Mouse (Mus musculus) midbrain, postnatal 0 days (tissue): ENCODE measurements around the gene Prrt1. TPM values are rescaled to one million over a fixed set of nuclear protein-coding genes. Genes with fewer than 3 reads are reported as not detected.

Experiments used
- ATAC-seq: fragments of 200-750 bp; cut with Nextera tagmentation; 2 replicates; pipeline ENCODE4 v1.8.0; 2017; ENCODE audit warnings: moderate number of reproducible peaks, mild to moderate bottlenecking, moderate TSS enrichment, moderate library complexity; ENCODE audit not compliant: low FRiP score
- DNase-seq: peaks from one replicate; pipeline ENCODE4 v3.0.0-alpha.2; 2015; ENCODE audit warnings: low spot score
- H3K27ac ChIP-seq: fragments of 300-500 bp; sonication (generic); 2 replicates; pipeline ENCODE4 v1.5.1; 2014; ENCODE audit warnings: low read depth, mild to moderate bottlenecking, low read length, mixed read lengths
- H3K27me3 ChIP-seq: fragments of 300-500 bp; sonication (generic); 2 replicates; pipeline ENCODE4 v1.6.1; 2014; ENCODE audit warnings: low read length, control low read depth, mixed read lengths; ENCODE audit not compliant: insufficient read depth
- H3K36me3 ChIP-seq: fragments of 300-500 bp; sonication (generic); 2 replicates; pipeline ENCODE4 v1.6.1; 2014; ENCODE audit warnings: low read length, control low read depth, mixed read lengths; ENCODE audit not compliant: insufficient read depth
- H3K4me1 ChIP-seq: fragments of 300-500 bp; sonication (generic); 2 replicates; pipeline ENCODE4 v1.6.1; 2014; ENCODE audit warnings: mild to moderate bottlenecking, control low read depth, antibody characterized with exemption, low read length, mixed read lengths; ENCODE audit not compliant: insufficient read depth
- H3K4me2 ChIP-seq: fragments of 300-500 bp; sonication (generic); 2 replicates; pipeline ENCODE4 v1.6.1; 2014; ENCODE audit warnings: low read depth, mild to moderate bottlenecking, low read length, mixed read lengths; ENCODE audit not compliant: poor library complexity, severe bottlenecking
- H3K4me3 ChIP-seq: fragments of 300-500 bp; sonication (generic); 2 replicates; pipeline ENCODE4 v1.5.1; 2014; ENCODE audit warnings: low read depth, mild to moderate bottlenecking, low read length, moderate library complexity
- H3K9ac ChIP-seq: fragments of 300-500 bp; sonication (generic); replicated peaks from 2 replicates; pipeline ENCODE4 v1.6.1; 2014; ENCODE audit warnings: mild to moderate bottlenecking, low read length, moderate library complexity, mixed read lengths; ENCODE audit not compliant: poor library complexity, severe bottlenecking
- H3K9me3 ChIP-seq: fragments of 300-500 bp; sonication (generic); 2 replicates; pipeline ENCODE4 v1.6.1; 2016; ENCODE audit warnings: low read length, control low read depth
- CTCF ChIP-seq: IDR thresholded peaks from 2 replicates; pipeline ENCODE4 v1.5.1; 2016; ENCODE audit warnings: antibody characterized with exemption, mild to moderate bottlenecking
- WGBS: fragments of 180-500 bp; shearing (Covaris S2); extraction: QIAGEN DNeasy Blood & Tissue Kit; methylation state at CpG from one replicate; pipeline ENCODE4 v1.1.7; 2014; 5-methylcytosine and 5-hydroxymethylcytosine counted together
- polyA plus RNA-seq: library from polyadenylated mRNA; unstranded; fragments of >200 nt; fragmentation: Nextera tagmentation; extraction: Ambion mirVana; gene quantifications from 2 replicates; pipeline ENCODE4 v1.2.1, GENCODE M21; 2015
- total RNA-seq: library from RNA; depleted of rRNA; stranded (reverse); fragments of >200 nt; gene quantifications from 2 replicates; pipeline ENCODE4 v1.2.3, GENCODE M21; 2014; rRNA removed

Prrt1 gene
- 9.1 and 15.1 TPM in 2 replicates for total RNA-seq
- 13.3 and 14.0 TPM in 2 replicates for polyA plus RNA-seq

DNA sequence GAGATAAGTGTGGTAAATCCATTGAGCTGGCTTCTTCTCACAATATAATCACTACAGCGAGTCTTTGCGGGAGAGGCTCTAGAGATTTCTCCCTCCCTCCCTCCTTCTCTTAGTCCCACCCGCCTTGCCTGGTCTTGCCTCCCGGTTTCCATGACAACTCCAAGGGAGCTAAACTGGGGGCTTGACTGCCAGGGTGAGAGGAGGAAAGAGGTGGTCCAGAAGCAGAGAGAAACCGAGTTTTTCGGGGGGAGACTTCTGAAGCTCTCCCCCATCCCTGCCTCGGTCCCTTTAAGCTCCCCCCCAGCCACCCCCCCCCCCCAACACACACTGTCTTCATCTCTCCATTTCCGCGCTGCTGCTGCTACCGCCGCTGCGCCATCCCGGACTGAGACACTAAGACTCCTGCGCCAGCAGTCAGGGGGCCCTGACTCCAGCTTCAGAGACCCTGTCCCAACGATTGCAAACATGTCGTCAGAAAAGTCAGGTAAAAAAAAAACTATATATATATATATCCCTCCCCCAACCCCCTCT is at the start of gene Prrt1:
TSS of gene Prrt1 (plus strand) at position 313 of the 531 bp plus-strand sequence.
- no peaks in the 10 kb centered on the region for H3K9me3 ChIP-seq
- WGBS = 2% methylated on average over 16 of the region's 16 CpGs
- TF ChIP-seq CTCF = no peak
- peak within 1 kb of the TSS; percentile 74 for H3K4me3 ChIP-seq
- H3K4me1 ChIP-seq = peaks cover 20% of the 10 kb centered on the region
- no peaks in the 10 kb centered on the region for H3K27me3 ChIP-seq
- no peaks in the 10 kb centered on the region for H3K36me3 ChIP-seq
- peak within 1 kb of the TSS; percentile 65 for H3K9ac ChIP-seq
- H3K27ac ChIP-seq = peak within 1 kb of the TSS; percentile 92
- no peak; the same call in 1 of the 2 replicates for ATAC-seq
- H3K4me2 ChIP-seq = peak within 1 kb of the TSS; percentile 89
- peak; percentile 78 for DNase-seq

DNA sequence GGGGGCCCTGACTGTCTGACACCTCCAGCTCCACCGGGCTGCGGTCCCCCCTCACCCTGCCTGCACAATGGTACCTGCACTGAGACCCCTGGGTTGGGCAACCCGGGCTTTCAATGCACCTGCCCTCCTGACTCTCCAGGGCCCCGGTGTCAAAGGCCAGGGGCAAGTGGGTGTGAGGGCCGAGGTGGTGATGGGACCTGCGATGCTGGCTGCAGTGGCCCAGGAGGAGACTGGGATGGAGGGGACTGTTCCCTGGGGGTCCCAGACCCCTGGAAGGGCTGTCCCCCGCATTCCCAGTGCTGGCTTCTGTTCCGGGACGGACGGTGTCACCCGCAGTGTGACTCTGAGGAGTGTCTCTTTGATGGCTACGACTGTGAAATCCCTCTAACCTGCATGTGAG is 46.8 kb upstream of the Prrt1 start:
- no peak for DNase-seq
- no peak overlapping the region for H3K4me2 ChIP-seq
- peaks cover 10% of the 10 kb centered on the region; the same call in 1 of the 2 replicates for H3K4me1 ChIP-seq
- H3K9me3 ChIP-seq = no peaks in the 10 kb centered on the region
- no peak overlapping the region for H3K27ac ChIP-seq
- ATAC-seq = no peak
- no peak overlapping the region for H3K4me3 ChIP-seq
- H3K27me3 ChIP-seq = no peaks in the 10 kb centered on the region
- TF ChIP-seq CTCF = no peak
- H3K36me3 ChIP-seq = no peaks in the 10 kb centered on the region
- H3K9ac ChIP-seq = no peak overlapping the region
- 92% methylated on average over 12 of the region's 12 CpGs for WGBS

DNA sequence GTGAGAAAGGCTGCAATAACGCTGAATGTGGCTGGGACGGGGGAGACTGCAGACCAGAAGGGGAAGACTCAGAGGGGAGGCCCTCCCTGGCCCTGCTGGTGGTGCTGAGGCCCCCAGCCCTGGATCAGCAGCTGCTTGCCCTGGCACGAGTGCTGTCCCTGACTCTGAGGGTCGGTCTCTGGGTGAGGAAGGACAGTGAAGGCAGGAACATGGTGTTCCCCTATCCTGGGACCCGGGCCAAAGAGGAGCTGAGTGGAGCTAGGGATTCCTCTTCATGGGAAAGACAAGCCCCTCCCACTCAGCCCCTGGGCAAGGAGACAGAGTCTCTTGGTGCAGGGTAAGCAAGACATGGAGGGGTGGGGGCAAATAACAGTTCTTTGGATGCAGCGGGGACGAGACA is 45.9 kb upstream of the Prrt1 start:
- no peak for ATAC-seq
- Histone ChIP-seq H3K4me1 (peaks cover 16% of the 10 kb centered on the region; the same call in 1 of the 2 replicates), H3K27me3 (no peaks in the 10 kb centered on the region), H3K4me3 (no peak overlapping the region), H3K9ac (no peak overlapping the region), H3K27ac (no peak overlapping the region), H3K9me3 (no peaks in the 10 kb centered on the region), H3K4me2 (no peak overlapping the region), H3K36me3 (no peaks in the 10 kb centered on the region)
- TF ChIP-seq CTCF = no peak
- WGBS = 70% methylated on average over 7 of the region's 7 CpGs
- DNase-seq = peak; percentile 30

DNA sequence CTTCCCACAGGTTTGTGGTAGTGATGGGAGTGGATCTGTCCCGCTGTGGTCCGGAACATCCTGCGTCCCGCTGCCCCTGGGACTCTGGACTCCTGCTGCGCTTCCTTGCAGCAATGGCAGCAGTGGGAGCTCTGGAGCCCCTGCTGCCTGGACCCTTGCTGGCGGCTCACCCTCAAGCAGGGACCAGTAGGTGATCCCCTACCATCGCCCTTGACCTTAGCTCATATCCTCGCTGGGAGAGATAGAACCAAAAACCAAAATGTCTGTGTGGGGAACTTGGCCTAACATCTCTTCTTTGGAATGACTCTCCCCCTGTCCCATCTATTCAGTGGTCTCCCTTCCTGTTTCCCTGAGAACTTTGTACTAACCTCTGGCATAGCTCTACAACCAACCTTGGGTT is 45.5 kb upstream of the Prrt1 start:
- 81% methylated on average over 5 of the region's 8 CpGs for WGBS
- Histone ChIP-seq H3K27ac (no peak overlapping the region), H3K4me1 (peaks cover 17% of the 10 kb centered on the region; the same call in 1 of the 2 replicates), H3K36me3 (no peaks in the 10 kb centered on the region), H3K4me2 (no peak overlapping the region), H3K4me3 (no peak overlapping the region), H3K9me3 (no peaks in the 10 kb centered on the region), H3K9ac (no peak overlapping the region), H3K27me3 (no peaks in the 10 kb centered on the region)
- TF ChIP-seq CTCF = no peak
- DNase-seq = no peak
- no peak for ATAC-seq

DNA sequence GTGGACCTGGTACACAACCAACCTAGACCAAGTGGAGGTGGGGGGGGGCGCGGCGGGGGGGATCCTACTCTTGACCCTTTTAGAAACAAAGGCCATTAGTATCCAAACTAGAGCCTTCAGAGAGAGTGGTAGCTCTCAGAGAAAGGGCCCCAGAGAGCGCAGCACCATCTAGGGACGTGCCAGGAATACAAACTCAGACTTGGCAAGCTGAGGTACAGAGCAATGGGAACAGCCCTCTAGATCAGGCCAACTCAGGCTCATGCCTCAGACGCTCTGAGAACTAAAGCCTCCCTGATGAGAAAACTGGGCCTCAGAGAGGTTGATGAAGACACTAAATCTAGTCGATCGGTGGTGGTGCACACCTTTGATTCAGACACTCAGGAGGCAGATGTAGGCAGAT is 44.2 kb upstream of the Prrt1 start:
- Histone ChIP-seq H3K4me3 (no peak overlapping the region), H3K9ac (no peak overlapping the region), H3K27me3 (no peaks in the 10 kb centered on the region), H3K27ac (peak overlapping the region; percentile 99; the same call in 1 of the 2 replicates), H3K4me2 (no peak overlapping the region), H3K4me1 (peaks cover 17% of the 10 kb centered on the region; the same call in 1 of the 2 replicates), H3K36me3 (no peaks in the 10 kb centered on the region), H3K9me3 (no peaks in the 10 kb centered on the region)
- TF ChIP-seq CTCF = no peak
- WGBS = 93% methylated on average over 8 of the region's 8 CpGs
- no peak for ATAC-seq
- DNase-seq = peak; percentile 22

DNA sequence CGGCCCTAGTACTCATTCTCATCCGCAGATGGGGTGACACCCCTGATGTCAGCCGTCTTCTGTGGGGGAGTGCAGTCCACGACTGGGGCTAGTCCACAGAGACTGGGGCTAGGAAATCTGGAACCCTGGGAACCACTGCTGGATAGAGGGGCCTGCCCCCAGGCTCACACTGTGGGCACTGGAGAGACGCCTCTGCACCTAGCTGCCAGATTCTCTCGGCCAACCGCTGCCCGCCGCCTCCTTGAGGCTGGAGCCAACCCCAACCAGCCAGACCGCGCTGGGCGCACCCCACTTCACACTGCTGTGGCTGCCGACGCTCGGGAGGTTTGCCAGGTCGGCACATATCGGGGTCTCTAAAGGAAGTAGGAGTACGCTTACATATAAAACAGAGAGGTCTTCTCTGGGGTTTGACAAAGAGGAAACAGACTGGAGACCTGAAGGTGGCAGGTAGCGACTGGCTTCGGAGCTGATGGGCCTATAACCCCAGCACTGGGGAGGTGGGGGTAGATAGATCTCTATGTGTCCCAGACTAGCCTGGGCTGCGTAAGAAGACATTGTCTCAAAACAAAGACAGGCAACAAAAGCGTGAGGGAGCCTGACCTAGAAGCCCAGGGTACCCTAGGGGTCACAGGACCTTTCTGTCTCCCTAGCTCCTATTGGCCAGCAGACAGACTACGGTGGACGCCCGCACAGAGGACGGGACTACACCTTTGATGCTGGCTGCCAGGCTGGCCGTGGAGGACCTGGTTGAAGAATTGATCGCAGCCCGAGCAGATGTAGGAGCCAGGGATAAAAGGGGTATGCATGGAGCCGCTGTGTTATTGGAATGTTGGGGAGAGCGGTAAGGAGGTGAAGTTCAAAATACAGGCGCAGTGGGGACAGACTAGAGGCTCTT is 43.2 kb upstream of the Prrt1 start:
- peak; percentile 41 for DNase-seq
- Histone ChIP-seq H3K36me3 (no peaks in the 10 kb centered on the region), H3K4me3 (peak overlapping the region; percentile 71), H3K4me2 (peak overlapping the region; percentile 65), H3K27me3 (no peaks in the 10 kb centered on the region), H3K4me1 (peaks cover 22% of the 10 kb centered on the region), H3K9ac (peak overlapping the region; percentile 79), H3K9me3 (no peaks in the 10 kb centered on the region), H3K27ac (peak overlapping the region; percentile 99)
- WGBS = 12% methylated on average over 32 of the region's 32 CpGs
- TF ChIP-seq CTCF = no peak
- peak; percentile 18; the same call in 1 of the 2 replicates for ATAC-seq
